Mouse (Mus musculus) forebrain, postnatal 0 days (tissue): ENCODE measurements around the gene Mrpl33. TPM values are rescaled to one million over a fixed set of nuclear protein-coding genes. Genes with fewer than 3 reads are reported as not detected.

Experiments used
- ATAC-seq: fragments of 200-750 bp; cut with Nextera tagmentation; 2 replicates; pipeline ENCODE4 v1.8.0; 2017; ENCODE audit warnings: mild to moderate bottlenecking, moderate library complexity
- DNase-seq: peaks from one replicate; pipeline ENCODE4 v3.0.0-alpha.2; 2015
- H3K27ac ChIP-seq: fragments of 300-500 bp; sonication (generic); 2 replicates; pipeline ENCODE4 v1.5.1; 2014; ENCODE audit warnings: low read depth, mild to moderate bottlenecking, antibody characterized with exemption, low read length, moderate library complexity, mixed read lengths
- H3K27me3 ChIP-seq: fragments of 300-500 bp; sonication (generic); 2 replicates; pipeline ENCODE4 v1.6.1; 2014; ENCODE audit warnings: mild to moderate bottlenecking, low read length, mixed read lengths; ENCODE audit not compliant: insufficient read depth
- H3K36me3 ChIP-seq: fragments of 300-500 bp; sonication (generic); 2 replicates; pipeline ENCODE4 v1.6.1; 2014; ENCODE audit warnings: mild to moderate bottlenecking, moderate library complexity; ENCODE audit not compliant: insufficient read depth
- H3K4me1 ChIP-seq: fragments of 300-500 bp; sonication (generic); 2 replicates; pipeline ENCODE4 v1.6.1; 2014; ENCODE audit warnings: antibody characterized with exemption; ENCODE audit not compliant: insufficient read depth
- H3K4me2 ChIP-seq: fragments of 300-500 bp; sonication (generic); 2 replicates; pipeline ENCODE4 v1.6.1; 2014; ENCODE audit warnings: low read depth, mild to moderate bottlenecking, moderate library complexity
- H3K4me3 ChIP-seq: fragments of 300-500 bp; sonication (generic); 2 replicates; pipeline ENCODE4 v1.5.1; 2014; ENCODE audit warnings: low read depth, low read length, mixed read lengths
- H3K9ac ChIP-seq: fragments of 300-500 bp; sonication (generic); 2 replicates; pipeline ENCODE4 v1.6.1; 2014; ENCODE audit warnings: mild to moderate bottlenecking
- H3K9me3 ChIP-seq: fragments of 300-500 bp; sonication (generic); 2 replicates; pipeline ENCODE4 v1.6.1; 2016; ENCODE audit warnings: low read length
- CTCF ChIP-seq: sonication (generic); IDR thresholded peaks from 2 replicates; pipeline ENCODE4 v1.5.1; 2016; ENCODE audit warnings: antibody characterized with exemption, control low read depth, low read depth
- WGBS: fragments of 180-500 bp; shearing (Covaris S2); extraction: QIAGEN DNeasy Blood & Tissue Kit; methylation state at CpG from one replicate; pipeline ENCODE4 v1.1.7; 2014; 5-methylcytosine and 5-hydroxymethylcytosine counted together
- polyA plus RNA-seq: library from polyadenylated mRNA; unstranded; fragments of >200 nt; fragmentation: Nextera tagmentation; extraction: Ambion mirVana; gene quantifications from 2 replicates; pipeline ENCODE4 v1.2.1, GENCODE M21; 2015
- total RNA-seq: library from RNA; depleted of rRNA; stranded (reverse); fragments of >200 nt; gene quantifications from 2 replicates; pipeline ENCODE4 v1.2.3, GENCODE M21; 2014

Gene Mrpl33
- total and polyA plus RNA-seq, 2 experiments from 2014 or later = 166 to 295 TPM

- ATAC-seq (peak; percentile 96), DNase-seq (peak; percentile 95)
- WGBS = 2% methylated on average over 71 of the region's 71 CpGs
- Histone ChIP-seq H3K27ac (peak within 1 kb of the TSS; percentile 92), H3K9ac (peak within 1 kb of the TSS; percentile 77), H3K36me3 (0 out of 2 replicates have a peak, but pooled peaks cover 3% of the 10 kb centered on the region), H3K27me3 (no peaks in the 10 kb centered on the region), H3K9me3 (no peaks in the 10 kb centered on the region), H3K4me3 (peak within 1 kb of the TSS; percentile 76), H3K4me1 (peaks cover 4% of the 10 kb centered on the region; the same call in 1 of the 2 replicates), H3K4me2 (peak within 1 kb of the TSS; percentile 88)
- TF ChIP-seq CTCF = no peak
Measured at GRCm38 (mm10) chr5:31697644-31698296, 101.0 kb downstream of the Mrpl33 start, which contains the start of gene Babam2. TSS of gene Babam2 (plus strand) at chr5:31697684.

- 3% methylated on average over 16 of the region's 16 CpGs for WGBS
- peaks cover 9% of the 10 kb centered on the region; the same call in 1 of the 2 replicates for H3K36me3 ChIP-seq
- peak overlapping the region; percentile 77 for H3K9ac ChIP-seq
- no peaks in the 10 kb centered on the region for H3K9me3 ChIP-seq
- TF ChIP-seq CTCF = no peak
- DNase-seq (peak; percentile 93), ATAC-seq (peak; percentile 83)
- no peaks in the 10 kb centered on the region for H3K27me3 ChIP-seq
- H3K27ac ChIP-seq = peak overlapping the region; percentile 92
- H3K4me3 ChIP-seq = peak overlapping the region; percentile 76
- peak overlapping the region; percentile 88 for H3K4me2 ChIP-seq
- peaks cover 4% of the 10 kb centered on the region; the same call in 1 of the 2 replicates for H3K4me1 ChIP-seq
Measured at GRCm38 (mm10) chr5:31698297-31698726, 101.6 kb downstream of the Mrpl33 start.

GRCm38 (mm10) chr5:31698931-31699330, 102.2 kb downstream of the Mrpl33 start:
- DNase-seq = no peak
- peak overlapping the region; percentile 88 for H3K4me2 ChIP-seq
- WGBS = 30% methylated on average over 4 of the region's 4 CpGs
- peaks cover 4% of the 10 kb centered on the region; the same call in 1 of the 2 replicates for H3K4me1 ChIP-seq
- peaks cover 12% of the 10 kb centered on the region; the same call in 1 of the 2 replicates for H3K36me3 ChIP-seq
- ATAC-seq = no peak
- no peaks in the 10 kb centered on the region for H3K27me3 ChIP-seq
- H3K27ac ChIP-seq = no peak overlapping the region
- no peaks in the 10 kb centered on the region for H3K9me3 ChIP-seq
- no peak for TF ChIP-seq CTCF
- no peak overlapping the region for H3K9ac ChIP-seq
- H3K4me3 ChIP-seq = no peak overlapping the region; the same call in 1 of the 2 replicates

- Histone ChIP-seq H3K4me1 (peaks cover 4% of the 10 kb centered on the region; the same call in 1 of the 2 replicates), H3K9ac (no peak overlapping the region), H3K4me3 (no peak overlapping the region), H3K9me3 (no peaks in the 10 kb centered on the region), H3K27me3 (no peaks in the 10 kb centered on the region), H3K36me3 (peaks cover 13% of the 10 kb centered on the region; the same call in 1 of the 2 replicates), H3K27ac (no peak overlapping the region), H3K4me2 (no peak overlapping the region)
- ATAC-seq (no peak), DNase-seq (no peak)
- no peak for TF ChIP-seq CTCF
Measured at GRCm38 (mm10) chr5:31699397-31699796, 102.7 kb downstream of the Mrpl33 start.

GRCm38 (mm10) chr5:31704971-31705370, 108.2 kb downstream of the Mrpl33 start:
- Histone ChIP-seq H3K9me3 (no peaks in the 10 kb centered on the region), H3K27ac (no peak overlapping the region), H3K4me2 (no peak overlapping the region), H3K27me3 (no peaks in the 10 kb centered on the region), H3K4me1 (no peaks in the 10 kb centered on the region), H3K9ac (no peak overlapping the region), H3K36me3 (peaks cover 13% of the 10 kb centered on the region; the same call in 1 of the 2 replicates), H3K4me3 (no peak overlapping the region)
- WGBS = 89% methylated on average over 5 of the region's 5 CpGs
- no peak for DNase-seq
- ATAC-seq = no peak
- TF ChIP-seq CTCF = no peak

GRCm38 (mm10) chr5:31706826-31707225, 110.1 kb downstream of the Mrpl33 start:
- Histone ChIP-seq H3K9me3 (no peaks in the 10 kb centered on the region), H3K27me3 (no peaks in the 10 kb centered on the region), H3K4me1 (no peaks in the 10 kb centered on the region), H3K4me3 (no peak overlapping the region), H3K4me2 (no peak overlapping the region), H3K9ac (no peak overlapping the region), H3K27ac (no peak overlapping the region), H3K36me3 (peaks cover 13% of the 10 kb centered on the region; the same call in 1 of the 2 replicates)
- no peak for ATAC-seq
- DNase-seq = no peak
- 81% methylated on average over 4 of the region's 4 CpGs for WGBS
- no peak for TF ChIP-seq CTCF

- Histone ChIP-seq H3K4me3 (no peak overlapping the region), H3K4me1 (no peaks in the 10 kb centered on the region), H3K9ac (no peak overlapping the region), H3K4me2 (no peak overlapping the region), H3K27ac (no peak overlapping the region), H3K27me3 (no peaks in the 10 kb centered on the region), H3K9me3 (no peaks in the 10 kb centered on the region), H3K36me3 (no peaks in the 10 kb centered on the region)
- 77% methylated on average over 1 of the region's 1 CpGs for WGBS
- no peak for ATAC-seq
- no peak; the same call in 1 of the 2 replicates for TF ChIP-seq CTCF
- no peak for DNase-seq
Measured at GRCm38 (mm10) chr5:31709389-31709788, 112.7 kb downstream of the Mrpl33 start.
